Mouse (Mus musculus) stomach, embryonic 14.5 days (tissue): ENCODE measurements around the gene Gpr62. TPM values are rescaled to one million over a fixed set of nuclear protein-coding genes. Genes with fewer than 3 reads are reported as not detected.

ENCODE experiments used
- ATAC-seq: fragments of 200-750 bp; cut with Nextera tagmentation; 2 replicates; pipeline ENCODE4 v1.8.0; 2017; ENCODE audit warnings: low read depth, moderate TSS enrichment; ENCODE audit not compliant: insufficient number of reproducible peaks, insufficient read depth, low FRiP score
- H3K27ac ChIP-seq: fragments of 300-500 bp; sonication (generic); 2 replicates; pipeline ENCODE4 v1.5.1; 2014; ENCODE audit warnings: mild to moderate bottlenecking, low read length, moderate library complexity, mixed read lengths
- H3K27me3 ChIP-seq: fragments of 300-500 bp; sonication (generic); 2 replicates; pipeline ENCODE4 v1.6.1; 2014; ENCODE audit warnings: low read length, control low read depth, mixed read lengths; ENCODE audit not compliant: control insufficient read depth, insufficient read depth
- H3K36me3 ChIP-seq: fragments of 300-500 bp; sonication (generic); 2 replicates; pipeline ENCODE4 v1.6.1; 2014; ENCODE audit warnings: mild to moderate bottlenecking, control low read depth, low read length, moderate library complexity, mixed read lengths; ENCODE audit not compliant: control insufficient read depth, insufficient read depth
- H3K4me1 ChIP-seq: fragments of 300-500 bp; sonication (generic); 2 replicates; pipeline ENCODE4 v1.6.1; 2014; ENCODE audit warnings: low read length, control low read depth, mixed read lengths; ENCODE audit not compliant: control insufficient read depth, insufficient read depth
- H3K4me2 ChIP-seq: fragments of 300-500 bp; sonication (generic); replicated peaks from 2 replicates; pipeline ENCODE4 v1.6.1; 2014; ENCODE audit warnings: low read depth, low read length, control low read depth
- H3K4me3 ChIP-seq: fragments of 300-500 bp; sonication (generic); 2 replicates; pipeline ENCODE4 v1.5.1; 2014; ENCODE audit warnings: low read depth, low read length, control low read depth
- H3K9ac ChIP-seq: fragments of 300-500 bp; sonication (generic); replicated peaks from 2 replicates; pipeline ENCODE4 v1.6.1; 2014; ENCODE audit warnings: low read depth, mild to moderate bottlenecking, control low read depth, low read length, moderate library complexity, mixed read lengths
- H3K9me3 ChIP-seq: fragments of 300-500 bp; sonication (generic); 2 replicates; pipeline ENCODE4 v1.6.1; 2016; ENCODE audit warnings: low read depth, low read length, control low read depth; ENCODE audit not compliant: control insufficient read depth
- WGBS: fragments of 180-500 bp; shearing (Covaris S2); extraction: QIAGEN DNeasy Blood & Tissue Kit; methylation state at CpG from one replicate; pipeline ENCODE4 v1.1.7; 2014; 5-methylcytosine and 5-hydroxymethylcytosine counted together
- polyA plus RNA-seq: library from polyadenylated mRNA; unstranded; fragments of >200 nt; fragmentation: Nextera tagmentation; extraction: Ambion mirVana; gene quantifications from 2 replicates; pipeline ENCODE4 v1.2.1, GENCODE M21; 2014

Gene Gpr62
- polyA plus RNA-seq, 1 experiment from 2014 or later = 0.68 TPM

DNA sequence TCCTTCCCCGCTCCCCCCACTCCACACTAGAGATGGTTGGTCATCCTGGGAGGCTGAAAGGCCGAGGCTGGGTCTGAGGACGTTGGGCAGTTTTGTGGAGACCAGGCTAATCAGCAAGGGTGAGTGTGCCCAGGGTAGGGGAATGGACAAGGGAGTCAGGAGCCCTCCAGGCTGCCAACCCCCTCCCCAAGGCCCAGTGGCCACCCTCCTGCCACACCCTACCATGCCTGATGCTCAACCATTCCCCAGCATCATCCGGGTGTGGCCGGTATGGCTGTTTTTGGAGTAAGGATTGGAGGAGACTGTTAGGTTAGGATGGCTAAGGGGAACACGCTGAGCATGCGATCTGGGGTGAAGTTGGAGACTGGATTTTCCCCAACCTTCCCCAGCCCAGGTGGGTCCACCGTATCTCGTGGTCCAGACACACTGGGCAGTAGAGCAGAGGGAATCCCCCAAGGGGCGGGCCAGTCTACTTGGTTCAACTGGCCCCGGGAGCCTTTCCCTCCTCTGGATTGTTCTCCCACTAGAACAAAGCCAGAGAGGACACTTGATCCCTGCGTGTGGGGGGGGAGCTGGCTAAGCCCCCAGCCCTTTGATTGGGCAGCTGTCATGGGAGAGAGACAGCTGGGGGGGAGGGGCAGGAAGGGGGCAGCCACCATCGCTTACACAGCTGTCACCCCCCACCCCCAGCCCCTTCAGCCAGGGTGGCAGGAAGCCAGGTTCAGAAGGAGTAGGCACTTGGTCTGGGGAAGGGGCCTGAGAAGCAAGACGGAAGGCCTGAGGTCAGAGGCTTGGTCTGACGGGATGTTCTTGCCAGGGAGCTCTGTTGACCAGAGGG is 9.2 kb downstream of the Gpr62 start:
- ATAC-seq = no peak
- Histone ChIP-seq H3K4me3 (0 out of 2 replicates have a peak overlapping the region, but pooled peaks have one; percentile 1), H3K27me3 (no peaks in the 10 kb centered on the region), H3K36me3 (peaks cover 3% of the 10 kb centered on the region; the same call in 1 of the 2 replicates), H3K4me2 (peak overlapping the region; percentile 92), H3K27ac (peak overlapping the region; percentile 44; the same call in 1 of the 2 replicates), H3K9ac (0 out of 2 replicates have a peak overlapping the region, but pooled peaks have one; percentile 67), H3K4me1 (peaks cover 36% of the 10 kb centered on the region), H3K9me3 (no peaks in the 10 kb centered on the region)
- 31% methylated on average over 15 of the region's 15 CpGs for WGBS

- H3K27me3 ChIP-seq = no peaks in the 10 kb centered on the region
- no peaks in the 10 kb centered on the region for H3K9me3 ChIP-seq
- peak overlapping the region; percentile 82 for H3K27ac ChIP-seq
- H3K9ac ChIP-seq = peak overlapping the region; percentile 67
- WGBS = 4% methylated on average over 17 of the region's 17 CpGs
- H3K4me2 ChIP-seq = peak overlapping the region; percentile 92
- H3K36me3 ChIP-seq = no peaks in the 10 kb centered on the region
- peaks cover 48% of the 10 kb centered on the region for H3K4me1 ChIP-seq
- H3K4me3 ChIP-seq = peak overlapping the region; percentile 76
- 0 out of 2 replicates have a peak, but pooled peaks have one; percentile 7 for ATAC-seq
Measured at GRCm38 (mm10) chr9:106454888-106455681, 10.7 kb downstream of the Gpr62 start.

DNA sequence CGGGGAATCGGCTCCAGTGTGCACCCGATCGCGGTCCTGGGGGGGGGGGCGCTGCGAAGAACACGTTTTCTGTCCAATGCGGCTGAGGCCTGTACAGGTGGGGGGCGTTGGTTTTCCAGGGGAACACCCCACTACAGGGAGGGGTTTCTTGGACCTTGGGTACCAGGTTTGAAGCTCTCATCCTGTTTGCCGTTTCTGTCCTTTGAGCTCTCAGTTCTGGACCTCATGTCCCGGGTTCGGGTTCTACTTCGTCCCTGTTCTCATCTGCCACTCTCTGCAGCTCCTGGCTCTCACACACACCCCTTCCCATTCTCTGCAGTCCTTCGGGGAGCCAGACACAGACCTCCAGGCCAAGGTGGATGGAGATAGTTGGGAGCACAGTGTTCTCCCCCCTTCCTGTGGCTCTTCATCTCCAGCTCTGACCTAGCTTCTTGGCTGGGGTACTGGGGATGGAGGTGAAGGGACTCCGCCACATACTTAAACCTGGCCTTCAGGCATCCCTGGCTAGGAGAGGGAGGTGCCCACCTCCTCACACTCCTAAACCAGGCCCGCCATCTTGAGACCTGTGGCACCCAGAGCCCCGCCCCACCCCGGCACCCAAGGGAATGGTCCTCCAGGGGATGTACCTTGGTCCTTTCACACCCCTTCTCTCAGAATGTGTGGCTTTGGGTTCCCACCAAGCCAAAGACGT is 11.5 kb downstream of the Gpr62 start:
- no peaks in the 10 kb centered on the region for H3K9me3 ChIP-seq
- H3K9ac ChIP-seq = peak overlapping the region; percentile 67
- peak overlapping the region; percentile 92 for H3K4me2 ChIP-seq
- WGBS = 2% methylated on average over 13 of the region's 20 CpGs
- peak overlapping the region; percentile 76 for H3K4me3 ChIP-seq
- peaks cover 56% of the 10 kb centered on the region for H3K4me1 ChIP-seq
- H3K36me3 ChIP-seq = no peaks in the 10 kb centered on the region
- ATAC-seq = peak; percentile 7; the same call in 1 of the 2 replicates
- H3K27ac ChIP-seq = peak overlapping the region; percentile 82; the same call in 1 of the 2 replicates
- no peaks in the 10 kb centered on the region for H3K27me3 ChIP-seq

DNA sequence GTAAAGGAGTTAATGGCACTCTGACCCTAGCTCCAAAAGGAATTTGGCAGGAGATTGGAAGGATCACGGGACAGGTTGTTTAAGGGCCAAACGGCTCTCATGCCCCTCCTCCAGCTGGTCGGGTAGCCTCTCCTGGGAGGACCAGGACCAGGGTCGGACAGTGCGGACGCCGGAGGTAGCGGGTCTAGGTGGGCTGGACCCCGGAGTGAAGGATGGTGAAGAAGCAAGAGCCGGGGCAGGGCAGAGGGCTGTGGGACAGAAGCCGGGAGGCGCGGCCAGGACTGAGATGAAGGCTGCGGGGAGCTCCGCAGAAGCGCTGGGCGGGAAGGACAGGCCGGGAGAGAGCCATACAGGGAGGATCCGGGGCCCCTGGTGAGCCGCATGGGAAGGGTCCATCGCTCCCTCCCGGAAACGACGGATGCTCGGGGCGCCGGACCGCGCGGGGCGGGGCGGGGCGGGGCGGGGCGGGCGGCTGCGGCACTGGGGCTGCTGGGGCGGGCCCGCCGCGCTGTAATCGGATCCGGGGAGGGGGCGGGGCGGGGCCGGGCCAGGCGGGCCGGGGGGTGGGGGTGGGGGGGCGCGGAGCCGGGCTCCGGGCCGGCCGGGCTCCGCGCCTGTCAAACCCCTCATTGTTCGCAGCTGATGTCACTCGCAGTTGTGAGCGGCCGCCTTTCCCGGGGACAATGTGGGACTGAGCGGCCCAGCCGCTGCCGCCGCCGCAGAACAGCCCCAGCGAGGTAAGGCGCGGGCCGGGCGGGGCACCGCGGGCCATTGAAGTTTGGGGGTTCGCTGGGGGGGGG is 12.3 kb downstream of the Gpr62 start, which contains the start of gene Pcbp4:
TSS of gene Pcbp4 (plus strand) at position 21 of the 800 bp plus-strand sequence.
- peak within 1 kb of the TSS; percentile 67 for H3K9ac ChIP-seq
- H3K27me3 ChIP-seq = no peaks in the 10 kb centered on the region
- peak within 1 kb of the TSS; percentile 82; the same call in 1 of the 2 replicates for H3K27ac ChIP-seq
- H3K36me3 ChIP-seq = no peaks in the 10 kb centered on the region
- peak within 1 kb of the TSS; percentile 92 for H3K4me2 ChIP-seq
- under 1% methylated on average over 56 of the region's 74 CpGs for WGBS
- H3K4me3 ChIP-seq = peak within 1 kb of the TSS; percentile 76
- peak; percentile 65 for ATAC-seq
- H3K4me1 ChIP-seq = peaks cover 62% of the 10 kb centered on the region
- no peaks in the 10 kb centered on the region for H3K9me3 ChIP-seq

- H3K4me1 ChIP-seq = peaks cover 66% of the 10 kb centered on the region
- peak overlapping the region; percentile 92 for H3K4me2 ChIP-seq
- no peaks in the 10 kb centered on the region for H3K9me3 ChIP-seq
- H3K9ac ChIP-seq = no peak overlapping the region
- peak overlapping the region; percentile 76 for H3K4me3 ChIP-seq
- H3K27ac ChIP-seq = peak overlapping the region; percentile 80; the same call in 1 of the 2 replicates
- H3K36me3 ChIP-seq = no peaks in the 10 kb centered on the region
- H3K27me3 ChIP-seq = no peaks in the 10 kb centered on the region
- WGBS = 5% methylated on average over 7 of the region's 7 CpGs
- ATAC-seq = 0 out of 2 replicates have a peak, but pooled peaks have one; percentile 1
Measured at GRCm38 (mm10) chr9:106452821-106453220, 12.9 kb downstream of the Gpr62 start.

DNA sequence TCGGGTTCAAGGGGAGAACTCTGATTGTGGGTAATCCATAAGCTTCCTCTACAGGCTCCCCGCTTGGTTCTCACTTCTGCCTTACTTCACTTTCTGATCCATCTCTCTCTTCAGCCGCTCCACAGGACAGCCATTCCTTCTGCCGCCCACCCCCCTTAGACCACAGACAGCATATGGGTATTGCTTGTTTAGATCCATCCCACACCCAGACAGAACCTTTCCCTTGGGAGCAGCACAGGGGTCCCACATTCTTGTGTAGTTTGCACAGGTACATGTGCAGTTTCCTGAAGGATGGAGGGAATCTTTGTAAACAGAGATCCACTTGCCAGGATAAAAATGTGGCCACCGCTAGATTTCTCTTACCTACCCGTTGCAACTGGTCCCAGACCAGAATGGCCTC is 13.4 kb downstream of the Gpr62 start:
- H3K4me3 ChIP-seq = no peak overlapping the region
- H3K27me3 ChIP-seq = no peaks in the 10 kb centered on the region
- no peaks in the 10 kb centered on the region for H3K9me3 ChIP-seq
- no peaks in the 10 kb centered on the region for H3K36me3 ChIP-seq
- peak overlapping the region; percentile 92 for H3K4me2 ChIP-seq
- ATAC-seq = no peak
- no peak overlapping the region for H3K27ac ChIP-seq
- WGBS = 32% methylated on average over 6 of the region's 6 CpGs
- H3K4me1 ChIP-seq = peaks cover 66% of the 10 kb centered on the region
- no peak overlapping the region for H3K9ac ChIP-seq

DNA sequence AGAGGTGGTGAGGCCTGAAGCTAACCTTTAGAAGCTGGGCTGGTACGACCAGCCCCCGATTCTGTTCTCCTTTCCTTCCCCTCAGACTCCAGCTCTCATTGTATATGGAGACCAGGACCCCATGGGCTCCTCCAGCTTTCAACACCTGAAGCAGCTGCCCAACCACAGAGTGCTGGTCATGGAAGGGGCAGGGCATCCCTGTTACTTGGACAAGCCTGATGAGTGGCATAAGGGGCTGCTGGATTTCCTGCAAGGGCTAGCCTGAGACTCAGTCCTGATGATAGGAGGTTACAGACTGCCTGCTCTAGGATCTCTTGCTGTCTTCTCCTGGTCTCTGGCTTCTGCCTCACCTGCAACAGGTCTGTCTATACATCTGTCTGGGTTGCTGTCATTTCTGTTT is 13.8 kb downstream of the Gpr62 start:
- WGBS = 70% methylated on average over 2 of the region's 2 CpGs
- no peaks in the 10 kb centered on the region for H3K9me3 ChIP-seq
- no peaks in the 10 kb centered on the region for H3K36me3 ChIP-seq
- H3K27ac ChIP-seq = no peak overlapping the region
- no peak overlapping the region for H3K4me3 ChIP-seq
- peaks cover 62% of the 10 kb centered on the region for H3K4me1 ChIP-seq
- no peak for ATAC-seq
- no peaks in the 10 kb centered on the region for H3K27me3 ChIP-seq
- H3K4me2 ChIP-seq = no peak overlapping the region
- no peak overlapping the region for H3K9ac ChIP-seq
